Mouse (Mus musculus) G1E (cell line): ENCODE results near the gene 1700086D15Rik.

ENCODE experiments used
- CTCF ChIP-seq: IDR thresholded peaks from 2 replicates; pipeline ENCODE4 v1.5.1; 2012; ENCODE audit warnings: low read depth, low read length, inconsistent platforms, mixed read lengths
- GATA1 ChIP-seq: IDR thresholded peaks from 2 replicates; pipeline ENCODE4 v1.6.1; 2012; ENCODE audit warnings: borderline replicate concordance, low read length, inconsistent platforms, mixed read lengths
- GATA2 ChIP-seq: IDR thresholded peaks from 2 replicates; pipeline ENCODE4 v1.6.1; 2012; ENCODE audit warnings: low read depth, low read length, inconsistent platforms, borderline replicate concordance
- POLR2AphosphoS5 ChIP-seq: IDR thresholded peaks from 2 replicates; pipeline ENCODE4 v1.6.1; 2012; ENCODE audit warnings: low read depth, low read length, inconsistent platforms; ENCODE audit not compliant: insufficient replicate concordance
- TAL1 ChIP-seq: conservative IDR thresholded peaks from 2 replicates; pipeline ENCODE4 v1.6.1; 2012; ENCODE audit warnings: low read depth, low read length, inconsistent platforms, mixed read lengths

GRCm38 (mm10) chr11:65159791-65160190 lies at the start of gene 1700086D15Rik:
- TF ChIP-seq GATA1 = no peak
- TF ChIP-seq POLR2AphosphoS5 = no peak
- TF ChIP-seq CTCF = no peak
- TF ChIP-seq GATA2 = no peak
- no peak for TF ChIP-seq TAL1
